Mouse (Mus musculus): Measurements from ENCODE around the gene Cpt1a. TPM values are rescaled to one million over a fixed set of nuclear protein-coding genes. Genes with fewer than 3 reads are reported as not detected.

The Cpt1a gene
- polyA plus RNA-seq, 1 experiment from 2014 or later: 16.1 TPM

- H3K9me3 ChIP-seq: no peaks in the 10 kb centered on the region
- no peak for ATAC-seq (replicated peaks)
- no peak overlapping the region for H3K4me2 ChIP-seq
- no peak overlapping the region for H3K4me3 ChIP-seq
- H3K36me3 ChIP-seq (replicated peaks): no peaks in the 10 kb centered on the region
- H3K27ac ChIP-seq: no peak overlapping the region
- 74% methylated on average over 6 of the region's 6 CpGs for WGBS
- no peaks in the 10 kb centered on the region for H3K27me3 ChIP-seq (replicated peaks)
- H3K4me1 ChIP-seq: peaks cover 13% of the 10 kb centered on the region
- no peak overlapping the region for H3K9ac ChIP-seq
These were observed 11.1 kb downstream of the Cpt1a start for GRCm38 (mm10) chr19:3333247-3333646.

DNA sequence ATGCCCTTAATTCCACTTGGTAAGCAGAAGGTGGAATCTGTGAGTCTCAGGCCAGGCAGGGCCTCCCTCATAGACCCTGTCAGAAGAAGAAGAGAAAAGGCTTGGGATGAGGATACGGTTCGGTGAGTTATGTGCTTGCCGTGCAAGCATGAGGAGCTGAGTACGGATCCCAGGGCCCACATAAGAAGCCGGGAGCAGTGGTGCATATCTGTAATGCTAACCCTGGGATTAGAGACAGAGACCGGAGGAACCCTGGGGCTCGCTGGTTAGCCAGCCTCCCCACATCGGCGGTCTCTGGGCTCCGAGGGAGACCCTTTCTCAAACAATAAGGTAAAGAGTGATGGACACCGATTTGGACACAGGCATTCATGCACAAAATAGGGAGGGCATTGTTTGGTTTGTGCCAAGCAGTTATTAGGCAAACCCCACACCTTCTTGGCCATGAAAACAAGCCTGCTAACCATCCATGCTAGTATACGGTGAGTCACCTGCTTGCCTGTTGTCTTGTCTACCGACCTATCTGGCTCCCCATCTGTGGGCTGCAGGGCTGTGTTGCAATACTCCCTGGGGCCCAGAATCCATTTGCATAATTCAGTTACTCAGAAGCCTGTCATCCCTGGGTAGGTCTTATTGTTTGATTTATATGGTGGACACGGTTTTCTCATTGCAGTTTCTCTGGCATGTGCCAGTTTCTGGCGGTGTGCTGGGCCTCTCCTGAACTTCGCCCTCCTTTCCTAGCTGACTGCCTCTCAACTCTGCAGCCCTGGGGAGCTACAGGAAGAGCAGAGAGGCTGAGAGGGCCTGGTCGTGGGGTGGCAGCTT is 11.8 kb downstream of the Cpt1a start:
- H3K27ac ChIP-seq: no peak overlapping the region
- no peak overlapping the region for H3K9ac ChIP-seq
- H3K4me2 ChIP-seq: no peak overlapping the region
- peak; percentile 50; the same call in 1 of the 2 replicates for ATAC-seq (replicated peaks)
- WGBS: 29% methylated on average over 17 of the region's 17 CpGs
- no peaks in the 10 kb centered on the region for H3K9me3 ChIP-seq
- no peaks in the 10 kb centered on the region for H3K27me3 ChIP-seq (replicated peaks)
- no peak overlapping the region for H3K4me3 ChIP-seq
- H3K36me3 ChIP-seq (replicated peaks): no peaks in the 10 kb centered on the region
- peaks cover 13% of the 10 kb centered on the region for H3K4me1 ChIP-seq

GRCm38 (mm10) chr19:3334550-3334949 is 12.4 kb downstream of the Cpt1a start:
- H3K9me3 ChIP-seq: no peaks in the 10 kb centered on the region
- peaks cover 13% of the 10 kb centered on the region for H3K4me1 ChIP-seq
- no peak overlapping the region for H3K4me2 ChIP-seq
- no peak overlapping the region for H3K4me3 ChIP-seq
- 67% methylated on average over 4 of the region's 4 CpGs for WGBS
- H3K9ac ChIP-seq: no peak overlapping the region
- H3K27ac ChIP-seq: no peak overlapping the region
- no peak for ATAC-seq (replicated peaks)
- H3K36me3 ChIP-seq (replicated peaks): no peaks in the 10 kb centered on the region
- no peaks in the 10 kb centered on the region for H3K27me3 ChIP-seq (replicated peaks)

DNA sequence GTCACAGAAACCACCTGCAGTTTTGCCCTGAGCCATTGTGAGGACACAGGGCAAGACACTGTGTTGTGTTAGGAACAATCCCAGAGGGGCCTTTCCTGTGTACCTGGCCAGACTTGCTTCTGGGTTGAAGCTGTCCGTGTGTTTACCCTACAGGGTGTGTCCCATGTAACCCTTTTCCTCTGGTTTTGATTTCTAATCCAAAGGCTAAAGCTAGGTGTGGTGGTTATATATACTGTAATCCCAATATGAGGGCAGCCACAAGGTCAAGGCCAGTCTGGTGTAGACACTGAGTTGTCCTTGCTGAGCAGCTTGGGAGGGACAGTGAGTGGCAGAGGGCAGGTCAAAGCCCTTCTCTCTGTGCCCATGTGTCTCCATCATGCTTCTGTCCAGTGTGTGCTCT is 13.8 kb downstream of the Cpt1a start:
- Histone ChIP-seq H3K4me2 (no peak overlapping the region), H3K27ac (no peak overlapping the region), H3K9ac (no peak overlapping the region), H3K36me3 (replicated peaks) (no peaks in the 10 kb centered on the region), H3K4me3 (no peak overlapping the region), H3K4me1 (peaks cover 13% of the 10 kb centered on the region), H3K27me3 (replicated peaks) (no peaks in the 10 kb centered on the region), H3K9me3 (no peaks in the 10 kb centered on the region)
- 83% methylated on average over 1 of the region's 1 CpGs for WGBS
- ATAC-seq (replicated peaks): no peak

DNA sequence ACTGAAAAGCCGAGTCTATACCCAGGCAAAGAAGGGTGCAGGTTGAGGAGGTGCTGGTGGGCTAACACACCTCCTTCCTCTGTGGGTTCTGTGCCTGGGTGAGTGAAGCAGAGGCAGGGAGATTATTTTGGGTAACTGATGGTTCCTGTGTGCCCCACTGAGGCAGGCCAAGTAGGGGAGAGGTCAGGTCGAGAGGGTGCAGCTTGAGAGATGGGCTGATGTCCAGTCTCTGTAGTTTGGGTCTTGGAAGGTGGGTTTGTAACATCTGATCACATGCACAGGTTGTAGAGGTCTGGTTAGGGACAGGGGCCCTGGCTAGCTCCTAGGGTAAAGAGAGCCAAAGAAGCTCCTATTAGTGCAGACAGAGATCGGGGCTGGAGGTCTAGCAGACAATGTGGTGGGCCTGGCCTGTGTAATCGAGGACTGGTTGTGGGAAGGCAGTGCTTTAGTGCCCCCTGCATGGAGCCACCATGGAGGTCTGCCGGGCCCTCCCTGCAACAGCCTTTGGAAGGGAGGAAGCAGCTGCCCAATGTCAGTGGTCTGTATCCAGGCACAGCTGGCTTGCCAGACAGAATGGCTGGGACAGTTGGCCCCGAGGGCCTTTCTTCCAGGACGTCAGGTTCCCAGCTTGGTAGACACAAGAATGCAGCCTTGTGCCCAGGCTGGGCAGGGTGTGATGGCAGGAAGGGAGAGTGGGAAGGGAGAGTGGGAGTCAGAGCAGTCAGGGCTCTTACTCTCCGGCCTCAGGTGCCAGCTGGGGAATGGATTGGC is 14.5 kb downstream of the Cpt1a start:
- no peak overlapping the region for H3K9ac ChIP-seq
- no peak overlapping the region for H3K27ac ChIP-seq
- no peak overlapping the region for H3K4me3 ChIP-seq
- no peak overlapping the region for H3K4me2 ChIP-seq
- H3K9me3 ChIP-seq: no peaks in the 10 kb centered on the region
- H3K36me3 ChIP-seq (replicated peaks): no peaks in the 10 kb centered on the region
- H3K4me1 ChIP-seq: peaks cover 13% of the 10 kb centered on the region
- H3K27me3 ChIP-seq (replicated peaks): no peaks in the 10 kb centered on the region
- no peak for ATAC-seq (replicated peaks)
- WGBS: 69% methylated on average over 8 of the region's 8 CpGs

GRCm38 (mm10) chr19:3339187-3339586 is 17.1 kb downstream of the Cpt1a start:
- ATAC-seq (replicated peaks): no peak
- H3K9ac ChIP-seq: no peak overlapping the region
- no peak overlapping the region for H3K4me3 ChIP-seq
- no peaks in the 10 kb centered on the region for H3K27me3 ChIP-seq (replicated peaks)
- H3K27ac ChIP-seq: no peak overlapping the region
- H3K4me2 ChIP-seq: no peak overlapping the region
- WGBS: 86% methylated on average over 8 of the region's 8 CpGs
- H3K9me3 ChIP-seq: no peaks in the 10 kb centered on the region
- peaks cover 8% of the 10 kb centered on the region for H3K4me1 ChIP-seq
- no peaks in the 10 kb centered on the region for H3K36me3 ChIP-seq (replicated peaks)

DNA sequence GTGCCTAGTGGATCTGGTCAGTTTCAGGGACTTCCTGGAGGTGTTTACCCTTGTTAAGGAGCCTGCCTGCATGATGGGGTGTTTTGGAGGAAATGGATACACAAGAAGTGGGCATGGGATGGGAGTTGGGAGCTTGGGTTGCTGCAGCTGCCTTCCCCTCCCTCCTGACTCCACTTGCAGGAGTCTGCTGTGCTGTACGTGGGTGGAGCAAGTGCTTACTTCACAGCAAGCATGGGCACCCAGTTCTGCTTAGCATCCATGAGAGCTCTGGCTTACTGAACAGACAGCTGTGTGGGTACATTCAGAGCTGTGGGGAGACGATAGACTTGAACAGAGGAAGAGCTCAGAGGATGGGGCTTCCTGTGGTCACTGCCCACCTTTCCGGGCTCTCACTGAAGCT is 18.9 kb downstream of the Cpt1a start:
- H3K4me3 ChIP-seq: no peak overlapping the region
- no peak overlapping the region for H3K27ac ChIP-seq
- no peaks in the 10 kb centered on the region for H3K4me1 ChIP-seq
- ATAC-seq (replicated peaks): no peak
- H3K27me3 ChIP-seq (replicated peaks): no peaks in the 10 kb centered on the region
- no peak overlapping the region for H3K9ac ChIP-seq
- H3K36me3 ChIP-seq (replicated peaks): no peaks in the 10 kb centered on the region
- H3K9me3 ChIP-seq: no peaks in the 10 kb centered on the region
- no peak overlapping the region for H3K4me2 ChIP-seq
- WGBS: 90% methylated on average over 3 of the region's 3 CpGs

DNA sequence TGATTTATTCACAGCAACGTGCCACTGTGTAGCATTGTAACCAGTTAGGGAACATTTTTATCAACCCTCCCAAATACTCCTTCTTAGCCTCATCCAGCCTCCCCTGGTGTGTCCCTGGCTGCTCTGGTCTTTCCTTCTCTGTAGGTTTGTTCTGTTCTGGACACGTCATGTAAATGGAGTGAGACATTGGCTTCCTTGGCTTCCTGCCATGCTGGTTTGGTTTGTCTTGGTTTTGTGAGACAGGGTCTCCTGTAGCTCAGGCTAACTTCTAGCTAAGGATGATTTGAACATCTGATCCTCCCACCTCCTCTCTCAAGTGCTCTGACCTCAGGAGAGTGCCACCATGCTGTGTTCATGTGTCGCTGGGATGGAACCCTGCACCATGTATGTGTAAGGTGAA is 21.8 kb downstream of the Cpt1a start:
- ATAC-seq (replicated peaks): no peak
- Histone ChIP-seq H3K36me3 (replicated peaks) (no peaks in the 10 kb centered on the region), H3K9ac (no peak overlapping the region), H3K4me2 (no peak overlapping the region), H3K4me3 (no peak overlapping the region), H3K9me3 (no peaks in the 10 kb centered on the region), H3K27me3 (replicated peaks) (no peaks in the 10 kb centered on the region), H3K27ac (no peak overlapping the region), H3K4me1 (no peaks in the 10 kb centered on the region)
- WGBS: 72% methylated on average over 3 of the region's 3 CpGs

DNA sequence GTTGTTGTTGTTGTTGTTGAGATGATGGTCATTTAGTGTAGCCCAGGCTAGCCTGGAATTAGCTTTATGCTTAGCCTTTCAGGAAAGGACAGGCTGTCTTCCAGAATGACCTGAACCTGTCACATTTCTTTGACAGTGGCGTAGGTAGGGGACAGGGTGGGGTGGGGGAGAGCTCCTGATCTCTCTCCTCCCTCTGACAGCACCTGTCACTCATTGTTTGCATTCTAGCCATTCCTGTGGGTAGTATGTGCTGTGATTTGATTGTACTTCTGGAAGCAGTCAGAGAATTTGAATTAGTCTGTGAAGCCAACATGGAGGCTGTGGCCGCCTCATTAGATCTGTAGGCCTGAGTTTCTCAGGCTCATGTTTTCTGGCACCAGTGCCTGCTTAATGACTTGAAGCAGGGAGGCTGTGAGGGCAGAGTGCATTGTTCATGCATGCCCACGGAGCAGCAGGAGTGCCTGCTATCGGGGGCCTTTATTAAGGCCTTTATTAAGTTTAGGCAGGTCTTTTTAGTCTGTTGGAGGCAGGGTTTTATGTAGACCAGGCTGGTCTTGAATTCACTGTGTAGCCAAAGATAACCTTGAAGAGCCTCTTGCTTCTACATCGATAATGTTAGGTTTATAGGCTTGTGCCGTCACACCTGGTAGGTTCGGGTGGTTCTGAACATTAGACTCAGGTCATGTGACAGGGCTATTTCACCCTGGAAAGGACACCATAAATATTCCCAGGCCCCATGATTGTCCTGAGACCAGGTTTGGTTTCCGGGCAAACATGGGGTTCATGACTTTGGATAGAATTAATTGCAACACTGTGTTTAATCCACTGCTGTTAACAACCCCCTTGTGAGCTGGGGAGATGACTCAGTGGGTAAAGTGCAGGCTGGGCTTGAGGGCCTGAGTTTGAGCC is 22.8 kb downstream of the Cpt1a start:
- ATAC-seq (replicated peaks): no peak
- 79% methylated on average over 8 of the region's 8 CpGs for WGBS

GRCm38 (mm10) chr19:3347784-3348183 is 25.6 kb downstream of the Cpt1a start:
- Histone ChIP-seq H3K4me3 (no peak overlapping the region), H3K27ac (no peak overlapping the region), H3K4me1 (no peaks in the 10 kb centered on the region), H3K4me2 (no peak overlapping the region), H3K36me3 (replicated peaks) (no peaks in the 10 kb centered on the region), H3K9ac (no peak overlapping the region), H3K27me3 (replicated peaks) (no peaks in the 10 kb centered on the region), H3K9me3 (no peaks in the 10 kb centered on the region)
- ATAC-seq (replicated peaks): no peak
- WGBS: 96% methylated on average over 1 of the region's 1 CpGs

More for the DNA sequence above, 22.8 kb downstream of the Cpt1a start:
- H3K9ac ChIP-seq: no peak overlapping the region
- no peaks in the 10 kb centered on the region for H3K9me3 ChIP-seq
- no peaks in the 10 kb centered on the region for H3K27me3 ChIP-seq (replicated peaks)
- H3K4me1 ChIP-seq: no peaks in the 10 kb centered on the region
- no peak overlapping the region for H3K4me3 ChIP-seq
- no peaks in the 10 kb centered on the region for H3K36me3 ChIP-seq (replicated peaks)
- no peak overlapping the region for H3K4me2 ChIP-seq
- no peak overlapping the region for H3K27ac ChIP-seq

- no peak overlapping the region for H3K27ac ChIP-seq
- no peaks in the 10 kb centered on the region for H3K36me3 ChIP-seq (replicated peaks)
- H3K4me1 ChIP-seq: no peaks in the 10 kb centered on the region
- no peak for ATAC-seq (replicated peaks)
- H3K4me3 ChIP-seq: no peak overlapping the region
- no peaks in the 10 kb centered on the region for H3K9me3 ChIP-seq
- WGBS: 59% methylated on average over 7 of the region's 7 CpGs
- no peaks in the 10 kb centered on the region for H3K27me3 ChIP-seq (replicated peaks)
- H3K4me2 ChIP-seq: no peak overlapping the region
- no peak overlapping the region for H3K9ac ChIP-seq
These were observed 31.4 kb downstream of the Cpt1a start for GRCm38 (mm10) chr19:3353415-3354111.
